Mouse (Mus musculus): ENCODE data around the gene Cdh15.

GRCm38 (mm10) chr8:122870377-122870863, 22.7 kb downstream of the Cdh15 start:
- no peak for TF ChIP-seq CTCF (IDR thresholded peaks at IDR 0.05; ENCODE audit: low read depth)
- TF ChIP-seq EP300 (IDR thresholded peaks at IDR 0.05; ENCODE audit: low read depth), result no peak

All from liver, embryonic 14.5 days (tissue).